Mouse (Mus musculus) stomach, postnatal 0 days (tissue): ENCODE measurements at regions not wholly inside any gene's neighbourhood (a gene's known extent, or its start where the extent isn't known, plus 50 kb on each side); places are given as distances from the start of the nearest gene placed in this dataset.

ENCODE experiments used
- ATAC-seq: fragments of 200-750 bp; cut with Nextera tagmentation; 2 replicates; pipeline ENCODE4 v1.8.0; 2017; ENCODE audit not compliant: low FRiP score, low TSS enrichment
- DNase-seq: peaks from one replicate; pipeline ENCODE4 v3.0.0-alpha.2; 2016; ENCODE audit warnings: low spot score
- H3K27ac ChIP-seq: fragments of 300-500 bp; sonication (generic); replicated peaks from 2 replicates; pipeline ENCODE4 v1.5.1; 2014; ENCODE audit warnings: mild to moderate bottlenecking, control low read depth
- H3K27me3 ChIP-seq: fragments of 300-500 bp; sonication (generic); 2 replicates; pipeline ENCODE4 v1.6.1; 2014; ENCODE audit warnings: low read length; ENCODE audit not compliant: control insufficient read depth, insufficient read depth
- H3K36me3 ChIP-seq: fragments of 300-500 bp; sonication (generic); 2 replicates; pipeline ENCODE4 v1.6.1; 2014; ENCODE audit warnings: low read length, mixed read lengths; ENCODE audit not compliant: control insufficient read depth, insufficient read depth
- H3K4me1 ChIP-seq: fragments of 300-500 bp; sonication (generic); replicated peaks from 2 replicates; pipeline ENCODE4 v1.6.1; 2014; ENCODE audit warnings: antibody characterized with exemption; ENCODE audit not compliant: control insufficient read depth, insufficient read depth
- H3K4me2 ChIP-seq: fragments of 300-500 bp; sonication (generic); replicated peaks from 2 replicates; pipeline ENCODE4 v1.6.1; 2014; ENCODE audit warnings: low read depth, mild to moderate bottlenecking, control low read depth, moderate library complexity
- H3K4me3 ChIP-seq: fragments of 300-500 bp; sonication (generic); 2 replicates; pipeline ENCODE4 v1.5.1; 2014; ENCODE audit warnings: low read depth, low read length, control low read depth
- H3K9ac ChIP-seq: fragments of 300-500 bp; sonication (generic); 2 replicates; pipeline ENCODE4 v1.6.1; 2014; ENCODE audit warnings: mild to moderate bottlenecking, low read length, control low read depth, mixed read lengths
- H3K9me3 ChIP-seq: fragments of 300-500 bp; sonication (generic); 2 replicates; pipeline ENCODE4 v1.6.1; 2016; ENCODE audit warnings: low read length; ENCODE audit not compliant: control insufficient read depth
- CTCF ChIP-seq: IDR thresholded peaks from 2 replicates; pipeline ENCODE4 v1.5.1; 2016; ENCODE audit warnings: antibody characterized with exemption, low read depth, mild to moderate bottlenecking, moderate library complexity
- EP300 ChIP-seq: optimal IDR thresholded peaks from 2 replicates; pipeline ENCODE3; 2016; ENCODE audit warnings: antibody characterized with exemption
- WGBS: fragments of 180-500 bp; shearing (Covaris S2); extraction: QIAGEN DNeasy Blood & Tissue Kit; methylation state at CpG from one replicate; pipeline ENCODE4 v1.1.7; 2014; 5-methylcytosine and 5-hydroxymethylcytosine counted together

DNA sequence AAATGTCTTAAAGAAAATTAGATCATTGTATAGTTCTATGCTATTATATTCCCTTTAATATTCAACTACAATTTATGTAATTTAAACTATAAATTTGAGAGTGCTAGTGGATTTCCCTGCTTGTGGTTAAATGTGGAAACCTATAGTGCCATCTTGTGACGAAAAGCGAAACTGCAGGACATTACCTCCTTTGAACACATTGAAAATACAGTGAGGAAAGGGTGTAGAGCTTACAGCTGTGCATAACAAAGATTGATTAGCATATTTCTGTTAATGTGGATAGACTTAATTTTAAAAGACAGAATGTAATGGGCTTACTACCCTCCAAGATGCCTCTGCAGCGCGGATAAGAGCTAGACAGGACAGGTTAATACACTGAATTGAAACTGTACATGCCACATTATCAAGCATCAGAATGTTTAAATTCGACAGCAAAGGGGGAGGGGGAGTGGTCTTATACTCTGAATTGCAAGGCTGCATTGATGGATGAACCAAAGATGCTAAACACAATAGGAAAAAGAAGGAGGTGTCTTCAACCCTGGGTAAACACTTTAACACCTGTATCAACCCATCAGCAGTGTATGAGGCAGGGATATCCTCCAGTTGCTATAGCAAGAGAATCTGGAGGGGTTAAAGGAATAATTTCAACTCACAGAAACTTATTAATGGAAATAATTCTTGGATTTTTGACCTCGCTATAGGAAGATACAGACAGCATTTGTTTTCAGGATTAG lies 101.3 kb upstream of the Tdrd3 start:
- Histone ChIP-seq H3K27me3 (no peaks in the 10 kb centered on the region), H3K4me1 (no peaks in the 10 kb centered on the region), H3K36me3 (no peaks in the 10 kb centered on the region), H3K4me3 (no peak overlapping the region), H3K27ac (no peak overlapping the region), H3K4me2 (no peak overlapping the region), H3K9me3 (no peaks in the 10 kb centered on the region), H3K9ac (no peak overlapping the region)
- TF ChIP-seq EP300: no peak
- TF ChIP-seq CTCF: peak; percentile 91
- ATAC-seq: no peak
- DNase-seq: peak; percentile 57
- WGBS: 19% methylated on average over 6 of the region's 6 CpGs

DNA sequence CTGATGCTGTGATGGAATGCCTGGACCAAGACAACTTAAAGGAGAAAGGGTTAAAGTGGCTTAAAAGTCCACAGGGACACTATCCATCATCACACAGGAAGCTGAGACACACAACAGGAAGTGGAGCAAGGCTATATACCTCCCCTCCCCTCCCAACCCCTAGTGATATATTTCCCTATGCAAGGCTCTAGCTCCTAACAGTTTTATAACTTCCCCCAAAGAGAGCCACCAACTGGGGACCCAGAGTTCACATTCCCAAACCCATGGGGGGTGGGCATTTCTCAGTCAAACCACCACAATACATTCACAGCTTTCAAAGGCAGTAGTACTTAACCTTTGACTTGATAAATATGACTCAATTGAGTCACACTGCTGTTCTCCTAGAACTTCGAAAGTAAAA lies 88.6 kb upstream of the Tdrd3 start:
- no peak overlapping the region for H3K4me3 ChIP-seq
- no peaks in the 10 kb centered on the region for H3K4me1 ChIP-seq
- WGBS: 19% methylated on average over 1 of the region's 1 CpGs
- no peaks in the 10 kb centered on the region for H3K9me3 ChIP-seq
- ATAC-seq (no peak), DNase-seq (no peak)
- H3K9ac ChIP-seq: no peak overlapping the region
- H3K27me3 ChIP-seq: no peaks in the 10 kb centered on the region
- no peak overlapping the region for H3K4me2 ChIP-seq
- no peaks in the 10 kb centered on the region for H3K36me3 ChIP-seq
- no peak for TF ChIP-seq EP300
- TF ChIP-seq CTCF: no peak
- no peak overlapping the region for H3K27ac ChIP-seq

DNA sequence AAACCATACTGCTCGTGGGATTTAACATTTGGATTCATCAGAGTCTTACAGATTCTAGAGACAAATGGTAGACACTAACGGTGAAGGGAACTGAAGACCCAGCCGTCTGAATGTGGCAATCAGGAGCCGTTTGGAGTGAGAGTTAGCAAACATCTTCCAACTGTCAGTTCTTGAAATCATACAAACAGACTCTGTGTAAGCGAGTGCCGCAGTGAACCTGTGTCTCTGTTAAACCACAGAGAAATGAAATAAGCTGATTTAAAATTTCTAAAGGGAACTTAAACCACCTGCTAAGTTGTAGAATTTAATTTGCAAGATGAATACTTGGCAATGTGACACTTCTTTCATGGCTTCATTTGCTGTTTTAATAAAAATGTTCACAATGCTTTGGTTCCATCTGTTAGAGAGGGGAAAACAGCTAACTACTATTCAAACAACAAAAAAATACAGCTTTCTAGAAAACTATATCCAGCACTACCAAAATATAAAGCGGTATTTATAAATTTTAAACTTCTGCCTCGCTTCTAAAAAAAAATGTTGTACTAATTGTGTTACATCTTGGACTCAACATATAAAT lies 78.4 kb upstream of the Tdrd3 start:
- TF ChIP-seq EP300 (no peak), CTCF (no peak)
- Histone ChIP-seq H3K9ac (no peak overlapping the region), H3K36me3 (no peaks in the 10 kb centered on the region), H3K4me2 (no peak overlapping the region), H3K27me3 (no peaks in the 10 kb centered on the region), H3K27ac (no peak overlapping the region), H3K4me1 (no peaks in the 10 kb centered on the region), H3K4me3 (no peak overlapping the region), H3K9me3 (no peaks in the 10 kb centered on the region)
- ATAC-seq (no peak), DNase-seq (no peak)
- WGBS: 63% methylated on average over 8 of the region's 8 CpGs

DNA sequence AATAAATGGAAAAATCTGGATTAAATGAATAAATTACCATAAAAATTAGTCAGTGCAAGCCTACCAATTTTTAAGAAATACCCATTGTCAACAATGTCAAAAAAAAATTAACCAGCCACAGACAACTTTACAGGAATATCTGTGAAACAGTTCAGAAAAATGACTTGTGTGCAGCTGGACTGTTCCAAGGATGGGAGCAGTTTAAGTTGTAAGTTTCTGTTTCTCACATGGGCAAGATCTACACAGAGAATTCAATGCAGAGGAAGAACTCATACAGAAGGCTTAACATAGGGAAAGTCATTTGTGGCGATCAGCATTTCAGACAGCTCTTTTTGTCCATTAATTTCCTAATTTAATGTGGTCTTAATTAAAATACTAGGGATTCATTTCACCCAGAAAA lies 71.9 kb upstream of the Tdrd3 start:
- H3K4me1 ChIP-seq: no peaks in the 10 kb centered on the region
- H3K27ac ChIP-seq: no peak overlapping the region
- no peak overlapping the region for H3K9ac ChIP-seq
- H3K36me3 ChIP-seq: no peaks in the 10 kb centered on the region
- DNase-seq (no peak), ATAC-seq (no peak)
- whole genome bisulfite sequencing: 84% methylated on average over 1 of the region's 1 CpGs
- no peak for TF ChIP-seq CTCF
- no peak for TF ChIP-seq EP300
- no peak overlapping the region for H3K4me2 ChIP-seq
- no peaks in the 10 kb centered on the region for H3K9me3 ChIP-seq
- no peaks in the 10 kb centered on the region for H3K27me3 ChIP-seq
- no peak overlapping the region for H3K4me3 ChIP-seq

DNA sequence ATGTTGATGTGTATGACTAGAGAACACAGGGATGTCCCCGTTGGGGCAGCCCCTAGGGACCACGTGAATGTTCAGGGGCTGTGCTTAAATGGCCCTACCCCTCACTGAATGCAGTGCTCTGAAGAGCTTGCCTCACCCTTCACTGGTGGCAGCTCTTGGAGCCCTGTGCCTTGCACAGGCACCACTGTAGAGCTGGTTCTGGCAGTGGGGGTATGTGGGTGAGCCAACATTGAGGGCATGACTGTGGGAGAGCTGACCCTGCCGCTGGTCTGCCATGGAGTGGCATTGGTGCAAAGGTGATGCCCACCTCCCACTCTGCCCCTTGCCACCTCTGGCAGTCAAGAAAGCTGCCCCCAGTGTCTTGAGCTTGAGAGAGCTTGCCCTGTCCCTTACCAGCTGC lies 69.6 kb upstream of the Tdrd3 start:
- ATAC-seq: no peak
- Histone ChIP-seq H3K27me3 (no peaks in the 10 kb centered on the region), H3K4me3 (no peak overlapping the region), H3K36me3 (no peaks in the 10 kb centered on the region), H3K4me1 (no peaks in the 10 kb centered on the region), H3K4me2 (no peak overlapping the region), H3K9ac (no peak overlapping the region), H3K27ac (no peak overlapping the region), H3K9me3 (no peaks in the 10 kb centered on the region)
- WGBS: 91% methylated on average over 3 of the region's 3 CpGs
- no peak for DNase-seq
- no peak for TF ChIP-seq EP300
- no peak for TF ChIP-seq CTCF

DNA sequence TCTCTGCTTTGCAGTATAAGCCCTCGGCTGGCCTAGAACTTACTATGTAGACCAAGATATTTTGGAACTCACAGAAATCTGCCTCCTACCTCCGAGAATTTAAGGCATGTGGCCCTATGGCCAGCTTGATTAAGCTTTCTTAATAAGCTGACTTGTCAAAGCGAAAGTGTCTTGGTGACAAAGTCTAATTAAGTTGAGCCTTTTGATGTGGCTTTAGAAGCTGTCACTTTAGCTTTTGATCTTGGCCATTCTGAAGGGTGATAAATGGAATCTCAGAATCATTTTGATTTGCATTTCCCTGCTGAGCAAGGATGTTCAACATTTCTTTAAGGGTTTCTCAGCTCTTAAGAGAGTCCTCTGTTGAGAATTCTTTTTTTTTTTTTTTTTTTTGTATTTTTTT lies 67.6 kb upstream of the Tdrd3 start:
- DNase-seq: no peak
- 77% methylated on average over 3 of the region's 3 CpGs for WGBS
- TF ChIP-seq CTCF (no peak), EP300 (no peak)
- H3K9me3 ChIP-seq: no peaks in the 10 kb centered on the region
- ATAC-seq: no peak
- H3K4me1 ChIP-seq: no peaks in the 10 kb centered on the region
- H3K9ac ChIP-seq: no peak overlapping the region
- H3K4me3 ChIP-seq: no peak overlapping the region
- no peak overlapping the region for H3K27ac ChIP-seq
- no peak overlapping the region for H3K4me2 ChIP-seq
- no peaks in the 10 kb centered on the region for H3K27me3 ChIP-seq
- H3K36me3 ChIP-seq: no peaks in the 10 kb centered on the region
